Mouse (Mus musculus) kidney, embryonic 15.5 days (tissue): ENCODE measurements at regions not wholly inside any gene's neighbourhood (a gene's known extent, or its start where the extent isn't known, plus 50 kb on each side); places are given as distances from the start of the nearest gene placed in this dataset.
"Not testable (repeated sequence)": the region's sequence is repeated elsewhere in the genome, so short reads cannot be mapped to it uniquely, and the experiment has no call there.

Experiments used
- ATAC-seq: fragments of 200-750 bp; cut with Nextera tagmentation; replicated peaks from 2 replicates; pipeline ENCODE4 v1.8.0; 2017; ENCODE audit warnings: moderate TSS enrichment; ENCODE audit not compliant: low FRiP score
- H3K27ac ChIP-seq: fragments of 300-500 bp; sonication (generic); 2 replicates; pipeline ENCODE4 v1.5.1; 2015; ENCODE audit warnings: mild to moderate bottlenecking, inconsistent platforms
- H3K27me3 ChIP-seq: fragments of 300-500 bp; sonication (generic); 2 replicates; pipeline ENCODE4 v1.6.1; 2015; ENCODE audit warnings: inconsistent platforms
- H3K36me3 ChIP-seq: fragments of 300-500 bp; sonication (generic); 2 replicates; pipeline ENCODE4 v1.6.1; 2015; ENCODE audit warnings: inconsistent platforms
- H3K4me1 ChIP-seq: fragments of 300-500 bp; sonication (generic); 2 replicates; pipeline ENCODE4 v1.6.1; 2015; ENCODE audit warnings: inconsistent platforms
- H3K4me2 ChIP-seq: fragments of 300-500 bp; sonication (generic); 2 replicates; pipeline ENCODE4 v1.6.1; 2015; ENCODE audit warnings: moderate library complexity, mild to moderate bottlenecking, inconsistent platforms
- H3K4me3 ChIP-seq: fragments of 300-500 bp; sonication (generic); replicated peaks from 2 replicates; pipeline ENCODE4 v1.5.1; 2015; ENCODE audit warnings: mild to moderate bottlenecking, inconsistent platforms
- H3K9ac ChIP-seq: fragments of 300-500 bp; sonication (generic); 2 replicates; pipeline ENCODE4 v1.6.1; 2015; ENCODE audit warnings: mild to moderate bottlenecking, inconsistent platforms
- H3K9me3 ChIP-seq: fragments of 300-500 bp; sonication (generic); replicated peaks from 2 replicates; pipeline ENCODE4 v1.6.1; 2016; ENCODE audit warnings: inconsistent platforms
- WGBS: fragments of 180-500 bp; shearing (Covaris S2); methylation state at CpG from one replicate; pipeline ENCODE4 v1.1.7; 2015; ENCODE audit warnings: mixed read lengths; 5-methylcytosine and 5-hydroxymethylcytosine counted together

DNA sequence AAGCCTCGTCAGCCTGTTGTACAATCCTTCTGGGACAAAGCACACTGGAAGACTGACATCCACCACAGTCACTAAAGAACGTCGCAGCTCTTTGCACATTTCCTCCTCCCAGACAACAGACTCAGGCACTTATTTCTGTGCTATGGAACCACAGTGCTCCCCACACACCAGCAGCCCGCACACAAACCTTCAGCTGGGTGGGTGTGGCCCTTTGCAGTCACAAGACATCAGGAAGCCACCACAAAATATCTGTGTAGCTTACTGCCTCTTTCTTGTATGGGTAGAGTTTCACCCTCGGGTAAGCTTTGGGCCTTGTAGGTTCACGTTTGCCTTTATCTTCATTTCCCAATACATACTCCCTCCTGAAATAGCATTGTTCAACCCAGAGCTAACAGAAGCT, 577.6 kb upstream of the Olfr1507 start:
- H3K4me3 ChIP-seq, H3K27ac ChIP-seq, H3K36me3 ChIP-seq, ATAC-seq, H3K4me2 ChIP-seq, H3K9me3 ChIP-seq, H3K9ac ChIP-seq, H3K4me1 ChIP-seq, H3K27me3 ChIP-seq: not testable (repeated sequence)
- WGBS, result 78% methylated on average over 6 of the region's 6 CpGs

GRCm38 (mm10) chr14:53072502-53072901, 577.0 kb upstream of the Olfr1507 start:
- H3K9me3 ChIP-seq, H3K4me2 ChIP-seq, H3K36me3 ChIP-seq, ATAC-seq, H3K4me3 ChIP-seq, H3K27ac ChIP-seq, H3K4me1 ChIP-seq, H3K27me3 ChIP-seq, H3K9ac ChIP-seq: not testable (repeated sequence)
- no CpG with 5 or more reads among the region's 1 CpGs for WGBS

DNA sequence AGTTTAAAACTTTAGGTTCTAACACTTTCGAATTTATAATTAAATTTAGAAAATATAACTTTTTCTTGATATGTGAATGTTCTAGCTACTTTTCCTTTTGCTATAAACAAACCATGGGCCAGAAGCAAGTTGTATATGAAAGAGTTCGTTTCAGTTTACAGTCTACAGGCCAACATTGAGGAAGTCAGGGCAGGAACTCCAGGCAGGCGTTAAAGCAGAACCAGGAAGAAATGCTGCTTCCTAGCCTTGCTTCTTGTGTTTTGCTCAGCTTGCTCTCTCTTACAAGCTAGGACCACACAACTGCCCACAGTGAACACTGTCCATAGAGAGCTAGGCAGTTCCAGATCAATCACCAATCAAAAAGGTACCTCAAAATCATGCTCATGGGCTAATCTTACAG, 558.9 kb upstream of the Olfr1507 start:
- H3K36me3 ChIP-seq, ATAC-seq, H3K4me2 ChIP-seq, H3K27me3 ChIP-seq, H3K27ac ChIP-seq, H3K9me3 ChIP-seq, H3K4me1 ChIP-seq, H3K9ac ChIP-seq, H3K4me3 ChIP-seq: not testable (repeated sequence)
- WGBS, result 67% methylated on average over 2 of the region's 3 CpGs

GRCm38 (mm10) chr14:53053465-53054123, 558.0 kb upstream of the Olfr1507 start:
- not testable (repeated sequence) for H3K27ac ChIP-seq, H3K4me1 ChIP-seq, H3K9me3 ChIP-seq, H3K36me3 ChIP-seq, H3K4me2 ChIP-seq, H3K9ac ChIP-seq, H3K27me3 ChIP-seq, ATAC-seq, H3K4me3 ChIP-seq
- 71% methylated on average over 1 of the region's 3 CpGs for WGBS

- H3K9me3 ChIP-seq, ATAC-seq, H3K27ac ChIP-seq, H3K9ac ChIP-seq, H3K4me2 ChIP-seq, H3K27me3 ChIP-seq, H3K4me3 ChIP-seq, H3K36me3 ChIP-seq, H3K4me1 ChIP-seq: not testable (repeated sequence)
- 94% methylated on average over 3 of the region's 3 CpGs for WGBS
Measured at GRCm38 (mm10) chr14:53047683-53048082, 552.1 kb upstream of the Olfr1507 start.

GRCm38 (mm10) chr14:53046975-53047374, 551.4 kb upstream of the Olfr1507 start:
- not testable (repeated sequence) for H3K4me3 ChIP-seq, ATAC-seq, H3K4me1 ChIP-seq, H3K9me3 ChIP-seq, H3K4me2 ChIP-seq, H3K27me3 ChIP-seq, H3K27ac ChIP-seq, H3K36me3 ChIP-seq, H3K9ac ChIP-seq
- WGBS, result 82% methylated on average over 1 of the region's 1 CpGs

DNA sequence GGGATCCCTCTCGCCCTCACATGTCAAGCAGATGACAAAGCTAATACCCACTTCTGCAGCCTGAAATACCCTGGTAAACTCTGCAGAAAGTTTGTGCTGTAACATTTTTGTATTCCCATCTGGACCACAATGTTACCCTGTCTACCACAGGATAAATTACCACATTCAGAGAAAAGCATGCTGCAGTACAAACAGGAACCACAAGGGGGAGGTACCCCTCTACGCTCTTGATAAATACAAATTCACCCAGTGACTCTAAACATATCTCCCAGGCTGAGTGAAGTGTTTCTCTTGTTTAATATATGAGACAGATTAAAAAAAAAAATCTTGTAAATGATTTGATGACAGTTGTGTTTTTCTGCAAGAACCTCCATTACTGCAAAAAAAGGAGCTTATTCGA, 549.8 kb upstream of the Olfr1507 start:
- not testable (repeated sequence) for ATAC-seq, H3K27me3 ChIP-seq, H3K9ac ChIP-seq, H3K9me3 ChIP-seq, H3K4me3 ChIP-seq, H3K4me2 ChIP-seq, H3K4me1 ChIP-seq, H3K27ac ChIP-seq, H3K36me3 ChIP-seq
- WGBS, result 71% methylated on average over 3 of the region's 3 CpGs

DNA sequence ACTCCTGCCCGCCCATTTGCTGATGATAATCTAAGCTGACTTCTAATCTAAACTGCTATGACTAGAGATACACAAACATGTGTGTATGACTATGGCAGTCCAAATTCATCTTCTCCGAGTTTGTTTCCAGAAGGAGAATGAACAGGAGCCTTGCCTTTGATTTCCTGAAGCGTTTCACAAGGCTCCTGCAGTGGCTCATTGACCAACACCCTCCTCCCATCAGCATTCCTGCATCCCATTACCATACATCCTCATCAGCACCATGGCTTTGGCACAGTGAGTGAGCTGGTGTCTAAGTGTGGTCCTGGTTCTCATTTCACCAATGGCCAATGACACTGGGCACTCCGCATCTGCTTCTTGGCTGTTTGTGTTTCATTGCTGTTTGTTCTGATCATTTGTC, 548.6 kb upstream of the Olfr1507 start:
- H3K4me3 ChIP-seq, H3K4me1 ChIP-seq, ATAC-seq, H3K27me3 ChIP-seq, H3K36me3 ChIP-seq, H3K9ac ChIP-seq, H3K9me3 ChIP-seq, H3K27ac ChIP-seq, H3K4me2 ChIP-seq: not testable (repeated sequence)
- 76% methylated on average over 4 of the region's 4 CpGs for WGBS

GRCm38 (mm10) chr14:53042016-53042415, 546.5 kb upstream of the Olfr1507 start:
- not testable (repeated sequence) for H3K4me3 ChIP-seq, H3K9ac ChIP-seq, ATAC-seq, H3K4me2 ChIP-seq, H3K9me3 ChIP-seq, H3K36me3 ChIP-seq, H3K27ac ChIP-seq, H3K27me3 ChIP-seq, H3K4me1 ChIP-seq
- WGBS, result 18% methylated on average over 3 of the region's 3 CpGs

DNA sequence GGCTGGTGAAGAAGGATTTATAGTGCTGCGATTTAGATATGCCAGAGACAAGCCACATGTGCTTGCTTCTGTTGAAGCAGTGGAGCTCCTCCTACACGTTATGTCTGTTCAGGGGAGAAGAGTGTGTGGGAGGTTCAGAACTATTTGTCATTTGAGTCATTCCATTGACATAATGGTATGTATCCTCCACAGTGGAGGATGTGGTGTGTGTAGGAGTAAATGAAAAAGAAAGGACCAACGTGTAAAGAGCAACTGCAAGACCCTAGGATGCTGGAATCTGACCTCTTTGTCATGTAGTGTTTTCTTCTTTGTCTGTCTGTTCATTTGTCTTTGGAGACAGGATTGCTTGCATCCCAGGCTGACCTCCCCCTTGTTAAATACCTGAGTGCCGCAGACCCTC, 543.9 kb upstream of the Olfr1507 start:
- not testable (repeated sequence) for ATAC-seq, H3K27ac ChIP-seq, H3K4me3 ChIP-seq, H3K4me2 ChIP-seq, H3K9me3 ChIP-seq, H3K27me3 ChIP-seq, H3K9ac ChIP-seq, H3K36me3 ChIP-seq, H3K4me1 ChIP-seq
- WGBS, result 30% methylated on average over 4 of the region's 4 CpGs

DNA sequence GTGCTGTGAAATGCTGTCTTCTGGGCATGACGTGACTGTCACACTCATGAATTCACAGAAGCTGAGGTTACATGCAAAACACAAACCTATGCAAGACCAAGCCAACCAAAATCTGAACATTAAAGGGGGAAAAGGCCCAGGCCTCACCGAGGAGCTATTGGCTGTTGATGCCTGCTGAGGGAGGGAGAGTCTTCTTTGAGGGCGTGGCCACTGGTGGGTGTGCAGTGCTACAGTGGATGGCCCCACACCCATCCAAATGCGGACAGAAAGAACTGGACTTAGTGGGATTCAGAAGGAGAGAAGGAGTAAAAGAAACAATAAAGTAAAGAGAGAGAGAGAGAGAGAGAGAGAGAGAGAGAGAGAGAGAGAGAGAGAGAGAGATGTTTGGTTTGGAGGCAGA, 539.4 kb upstream of the Olfr1507 start:
- no CpG with 5 or more reads among the region's 4 CpGs for WGBS

DNA sequence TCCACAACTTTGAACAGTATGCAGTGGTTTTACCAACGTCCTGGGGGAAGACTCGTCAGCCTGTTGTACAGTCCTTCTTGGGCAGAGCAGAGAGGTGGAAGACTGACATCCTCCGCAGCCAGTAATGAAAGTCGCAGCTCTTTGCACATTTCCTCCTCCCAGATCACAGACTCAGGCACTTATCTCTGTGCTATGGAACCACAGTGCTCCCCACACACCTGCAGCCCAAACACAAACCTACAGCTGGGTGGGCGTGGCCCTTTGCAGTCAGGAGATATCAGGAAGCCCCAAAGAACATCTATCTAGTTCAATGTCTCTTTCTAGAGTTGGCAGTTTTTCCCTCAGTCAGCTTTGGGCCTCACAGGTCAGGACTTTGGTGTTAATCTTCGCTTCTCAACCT, 537.7 kb upstream of the Olfr1507 start:
- not testable (repeated sequence) for H3K4me2 ChIP-seq, H3K9me3 ChIP-seq, ATAC-seq, H3K4me3 ChIP-seq, H3K36me3 ChIP-seq, H3K27me3 ChIP-seq, H3K9ac ChIP-seq, H3K27ac ChIP-seq, H3K4me1 ChIP-seq
- no CpG with 5 or more reads among the region's 6 CpGs for WGBS

More for the DNA sequence above, 539.4 kb upstream of the Olfr1507 start:
- H3K27me3 ChIP-seq, H3K4me1 ChIP-seq, H3K27ac ChIP-seq, H3K36me3 ChIP-seq, H3K9me3 ChIP-seq, H3K9ac ChIP-seq, ATAC-seq, H3K4me2 ChIP-seq, H3K4me3 ChIP-seq: not testable (repeated sequence)

DNA sequence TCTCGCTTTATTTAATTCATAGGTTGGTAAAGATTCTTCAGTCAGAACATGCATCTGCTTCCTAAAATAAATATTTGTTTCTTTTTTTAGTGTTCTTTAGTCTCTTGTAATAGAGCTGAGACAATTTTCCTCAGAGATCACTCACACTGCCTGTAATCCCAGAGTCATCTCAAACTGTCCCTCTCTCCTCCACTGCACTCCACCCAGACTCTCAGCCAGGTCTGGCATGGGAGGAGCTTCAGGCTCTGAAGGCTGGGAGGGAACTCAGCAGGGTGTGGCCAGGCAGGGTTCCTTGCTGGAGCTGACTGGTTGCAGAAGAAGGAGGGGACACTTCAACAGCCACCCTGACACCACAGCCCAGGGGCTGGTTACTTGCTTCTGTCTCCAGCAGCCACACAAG, 536.9 kb upstream of the Olfr1507 start:
- not testable (repeated sequence) for H3K27ac ChIP-seq, H3K36me3 ChIP-seq, H3K9ac ChIP-seq, H3K4me1 ChIP-seq, H3K9me3 ChIP-seq, H3K4me2 ChIP-seq, H3K4me3 ChIP-seq, ATAC-seq, H3K27me3 ChIP-seq
- WGBS, result no CpG with 5 or more reads among the region's 1 CpGs
